Mouse (Mus musculus) lung, embryonic 16.5 days (tissue): ENCODE data around the gene Alkbh4. TPM values are rescaled to one million over a fixed set of nuclear protein-coding genes. Genes with fewer than 3 reads are reported as not detected.
"Not testable (repeated sequence)": the region's sequence is repeated elsewhere in the genome, so short reads cannot be mapped to it uniquely, and the experiment has no call there.

Experiments used
- ATAC-seq: fragments of 200-750 bp; cut with Nextera tagmentation; 2 replicates; pipeline ENCODE4 v1.8.0; 2017; ENCODE audit warnings: low read depth, mild to moderate bottlenecking, moderate library complexity
- H3K27ac ChIP-seq: fragments of 300-500 bp; sonication (generic); 2 replicates; pipeline ENCODE4 v1.5.1; 2014; ENCODE audit warnings: mild to moderate bottlenecking, control low read depth, low read length
- H3K27me3 ChIP-seq: fragments of 300-500 bp; sonication (generic); 2 replicates; pipeline ENCODE4 v1.6.1; 2014; ENCODE audit warnings: low read depth, low read length, mixed read lengths; ENCODE audit not compliant: control insufficient read depth, insufficient read depth
- H3K36me3 ChIP-seq: fragments of 300-500 bp; sonication (generic); 2 replicates; pipeline ENCODE4 v1.6.1; 2014; ENCODE audit warnings: low read length; ENCODE audit not compliant: control insufficient read depth, insufficient read depth
- H3K4me1 ChIP-seq: fragments of 300-500 bp; sonication (generic); replicated peaks from 2 replicates; pipeline ENCODE4 v1.6.1; 2014; ENCODE audit warnings: low read length, mixed read lengths; ENCODE audit not compliant: control insufficient read depth, insufficient read depth
- H3K4me2 ChIP-seq: fragments of 300-500 bp; sonication (generic); 2 replicates; pipeline ENCODE4 v1.6.1; 2014; ENCODE audit warnings: low read depth, low read length, control low read depth
- H3K4me3 ChIP-seq: fragments of 300-500 bp; sonication (generic); 2 replicates; pipeline ENCODE4 v1.5.1; 2014; ENCODE audit warnings: mild to moderate bottlenecking, low read length, control low read depth
- H3K9ac ChIP-seq: fragments of 300-500 bp; sonication (generic); 2 replicates; pipeline ENCODE4 v1.6.1; 2014; ENCODE audit warnings: low read length, control low read depth
- H3K9me3 ChIP-seq: fragments of 300-500 bp; sonication (generic); 2 replicates; pipeline ENCODE4 v1.6.1; 2016; ENCODE audit warnings: low read length; ENCODE audit not compliant: control insufficient read depth
- WGBS: fragments of 180-500 bp; shearing (Covaris S2); extraction: QIAGEN DNeasy Blood & Tissue Kit; methylation state at CpG from one replicate; pipeline ENCODE4 v1.1.7; 2014; 5-methylcytosine and 5-hydroxymethylcytosine counted together
- polyA plus RNA-seq: library from polyadenylated mRNA; unstranded; fragments of >200 nt; fragmentation: Nextera tagmentation; extraction: Ambion mirVana; gene quantifications from 2 replicates; pipeline ENCODE4 v1.2.1, GENCODE M21; 2015

Gene Alkbh4
- polyA plus RNA-seq, 1 experiment from 2014 or later, result 15.6 TPM

DNA sequence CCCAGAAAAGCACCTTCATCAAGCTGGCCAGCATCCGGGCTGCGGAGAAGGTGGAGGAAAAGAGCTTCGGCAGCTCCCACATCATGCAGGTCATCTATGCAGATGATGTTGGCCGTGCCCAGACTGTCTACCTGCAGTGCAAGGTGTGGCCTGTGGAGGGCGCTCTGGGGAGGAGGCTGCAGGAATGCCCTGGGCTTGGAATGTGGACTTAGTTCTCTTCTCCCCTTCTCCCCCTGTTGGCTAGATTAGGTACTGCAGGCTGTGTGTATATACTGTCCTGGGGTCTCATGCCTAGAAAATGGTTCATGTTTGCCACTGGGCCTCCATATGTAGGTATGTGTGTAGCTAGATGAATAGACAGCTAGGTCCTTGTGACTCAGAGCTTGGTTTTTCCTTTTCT, 31.4 kb upstream of the Alkbh4 start:
- H3K27ac ChIP-seq, result no peak overlapping the region
- no peak overlapping the region for H3K4me2 ChIP-seq
- no peak overlapping the region for H3K4me3 ChIP-seq
- no peaks in the 10 kb centered on the region for H3K36me3 ChIP-seq
- H3K9me3 ChIP-seq, result peaks cover 3% of the 10 kb centered on the region; the same call in 1 of the 2 replicates
- 83% methylated on average over 5 of the region's 5 CpGs for WGBS
- peaks cover 4% of the 10 kb centered on the region; the same call in 1 of the 2 replicates for H3K4me1 ChIP-seq
- no peak overlapping the region for H3K9ac ChIP-seq
- no peak for ATAC-seq
- H3K27me3 ChIP-seq, result peaks cover 7% of the 10 kb centered on the region

- WGBS, result 32% methylated on average over 2 of the region's 2 CpGs
- Histone ChIP-seq H3K27me3 (no peaks in the 10 kb centered on the region), H3K36me3 (no peaks in the 10 kb centered on the region), H3K9me3 (peaks cover 3% of the 10 kb centered on the region; the same call in 1 of the 2 replicates), H3K4me3 (no peak overlapping the region), H3K9ac (no peak overlapping the region), H3K4me2 (no peak overlapping the region), H3K4me1 (no peaks in the 10 kb centered on the region), H3K27ac (no peak overlapping the region)
- no peak for ATAC-seq
These were observed 27.5 kb upstream of the Alkbh4 start for GRCm38 (mm10) chr5:136108486-136108885.

GRCm38 (mm10) chr5:136109042-136109441, 26.9 kb upstream of the Alkbh4 start:
- Histone ChIP-seq H3K4me3 (no peak overlapping the region), H3K4me2 (no peak overlapping the region), H3K9ac (no peak overlapping the region), H3K4me1 (no peaks in the 10 kb centered on the region), H3K9me3 (peaks cover 3% of the 10 kb centered on the region; the same call in 1 of the 2 replicates), H3K36me3 (no peaks in the 10 kb centered on the region), H3K27ac (no peak overlapping the region), H3K27me3 (no peaks in the 10 kb centered on the region)
- ATAC-seq, result no peak
- WGBS, result 65% methylated on average over 3 of the region's 3 CpGs

DNA sequence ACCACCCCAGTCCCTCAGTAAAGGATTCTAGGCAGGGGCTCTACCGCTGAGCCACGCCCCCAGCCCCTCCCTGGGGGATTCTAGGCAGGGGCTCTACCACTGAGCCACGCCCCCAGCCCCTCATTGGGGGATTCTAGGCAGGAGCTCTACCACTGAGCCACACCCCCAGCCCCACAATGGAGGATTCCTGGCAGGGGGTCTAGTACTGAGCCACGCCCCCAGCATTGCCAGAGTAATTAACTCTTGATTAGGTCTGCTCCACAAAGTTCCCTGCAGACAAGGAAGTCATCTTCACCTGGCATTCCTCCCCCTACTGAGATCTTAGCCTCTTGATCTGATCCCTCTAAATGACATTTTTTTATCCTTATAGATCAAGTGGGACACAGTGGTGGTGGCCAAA, 22.4 kb upstream of the Alkbh4 start:
- WGBS, result 35% methylated on average over 4 of the region's 4 CpGs
- ATAC-seq, H3K9me3 ChIP-seq, H3K27ac ChIP-seq, H3K4me3 ChIP-seq, H3K27me3 ChIP-seq, H3K36me3 ChIP-seq, H3K4me2 ChIP-seq, H3K9ac ChIP-seq: not testable (repeated sequence)
- H3K4me1 ChIP-seq, result peaks cover 13% of the 10 kb centered on the region

GRCm38 (mm10) chr5:136115891-136116783, 19.8 kb upstream of the Alkbh4 start, which contains the start of gene Polr2j:
Gene Polr2j (plus strand): TSS chr5:136116631.
- H3K4me3 ChIP-seq, result peak within 1 kb of the TSS; percentile 96
- ATAC-seq, result peak; percentile 98
- WGBS, result 3% methylated on average over 42 of the region's 42 CpGs
- H3K4me2 ChIP-seq, result peak within 1 kb of the TSS; percentile 93
- H3K9me3 ChIP-seq, result no peaks in the 10 kb centered on the region
- peak within 1 kb of the TSS; percentile 94 for H3K9ac ChIP-seq
- no peaks in the 10 kb centered on the region for H3K27me3 ChIP-seq
- peak within 1 kb of the TSS; percentile 63; the same call in 1 of the 2 replicates for H3K27ac ChIP-seq
- H3K4me1 ChIP-seq, result peaks cover 13% of the 10 kb centered on the region
- 0 out of 2 replicates have a peak, but pooled peaks cover 3% of the 10 kb centered on the region for H3K36me3 ChIP-seq

- peak; percentile 69 for ATAC-seq
- H3K4me3 ChIP-seq, result peak overlapping the region; percentile 96
- peaks cover 13% of the 10 kb centered on the region for H3K4me1 ChIP-seq
- under 1% methylated on average over 22 of the region's 22 CpGs for WGBS
- H3K27me3 ChIP-seq, result no peaks in the 10 kb centered on the region
- peak overlapping the region; percentile 94 for H3K9ac ChIP-seq
- no peaks in the 10 kb centered on the region for H3K9me3 ChIP-seq
- H3K27ac ChIP-seq, result peak overlapping the region; percentile 63; the same call in 1 of the 2 replicates
- H3K4me2 ChIP-seq, result peak overlapping the region; percentile 74
- H3K36me3 ChIP-seq, result 0 out of 2 replicates have a peak, but pooled peaks cover 3% of the 10 kb centered on the region
These were observed 19.2 kb upstream of the Alkbh4 start for GRCm38 (mm10) chr5:136116784-136117112.

GRCm38 (mm10) chr5:136122165-136122564, 13.8 kb upstream of the Alkbh4 start:
- Histone ChIP-seq H3K4me3 (no peak overlapping the region), H3K36me3 (peaks cover 33% of the 10 kb centered on the region)
- 81% methylated on average over 10 of the region's 10 CpGs for WGBS

DNA sequence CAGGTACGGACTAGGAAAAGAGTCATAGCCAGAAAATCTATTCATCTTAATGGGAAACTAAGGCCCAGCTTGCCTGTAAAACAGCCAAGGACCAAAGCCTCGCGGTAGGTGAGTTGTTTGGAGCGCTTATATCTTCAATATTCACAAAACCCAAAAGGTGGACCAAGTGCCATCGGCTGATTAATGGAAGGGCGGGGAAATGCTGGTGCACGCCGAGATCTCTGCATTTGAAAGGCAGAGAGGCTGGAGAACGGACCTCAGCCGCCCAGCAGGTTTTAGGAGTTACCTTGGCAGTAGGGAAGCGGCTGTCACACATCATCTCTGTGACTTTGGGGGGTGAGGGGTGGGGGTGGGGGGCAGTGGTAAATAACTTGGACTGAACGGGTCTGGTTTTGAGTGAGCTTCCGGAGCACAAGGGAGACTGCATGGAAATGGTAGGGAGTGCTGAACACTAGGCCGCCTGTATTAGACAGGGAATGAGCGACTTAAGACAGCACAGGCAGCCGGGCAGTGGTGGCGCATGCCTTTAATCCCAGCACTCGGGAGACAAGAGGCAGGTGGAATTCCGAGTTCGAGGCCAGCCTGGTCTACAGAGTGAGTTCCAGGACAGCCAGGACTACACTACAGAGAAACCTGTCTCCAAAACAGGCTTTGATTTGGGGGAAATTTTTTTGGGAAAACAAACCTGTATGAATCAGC, 495 bp downstream of the Alkbh4 start:
- Histone ChIP-seq H3K27ac (peak overlapping the region; percentile 68), H3K9me3 (no peaks in the 10 kb centered on the region), H3K4me2 (peak overlapping the region; percentile 54), H3K4me1 (peaks cover 9% of the 10 kb centered on the region), H3K9ac (peak overlapping the region; percentile 84), H3K27me3 (no peaks in the 10 kb centered on the region), H3K36me3 (peaks cover 11% of the 10 kb centered on the region), H3K4me3 (peak overlapping the region; percentile 83)
- 4% methylated on average over 20 of the region's 20 CpGs for WGBS
- no peak; the same call in 1 of the 2 replicates for ATAC-seq

More at GRCm38 (mm10) chr5:136122165-136122564, 13.8 kb upstream of the Alkbh4 start:
- no peak overlapping the region for H3K27ac ChIP-seq
- no peaks in the 10 kb centered on the region for H3K27me3 ChIP-seq
- no peak overlapping the region for H3K4me2 ChIP-seq
- ATAC-seq, result no peak
- H3K9me3 ChIP-seq, result no peaks in the 10 kb centered on the region
- no peak overlapping the region for H3K9ac ChIP-seq
- peaks cover 7% of the 10 kb centered on the region for H3K4me1 ChIP-seq

DNA sequence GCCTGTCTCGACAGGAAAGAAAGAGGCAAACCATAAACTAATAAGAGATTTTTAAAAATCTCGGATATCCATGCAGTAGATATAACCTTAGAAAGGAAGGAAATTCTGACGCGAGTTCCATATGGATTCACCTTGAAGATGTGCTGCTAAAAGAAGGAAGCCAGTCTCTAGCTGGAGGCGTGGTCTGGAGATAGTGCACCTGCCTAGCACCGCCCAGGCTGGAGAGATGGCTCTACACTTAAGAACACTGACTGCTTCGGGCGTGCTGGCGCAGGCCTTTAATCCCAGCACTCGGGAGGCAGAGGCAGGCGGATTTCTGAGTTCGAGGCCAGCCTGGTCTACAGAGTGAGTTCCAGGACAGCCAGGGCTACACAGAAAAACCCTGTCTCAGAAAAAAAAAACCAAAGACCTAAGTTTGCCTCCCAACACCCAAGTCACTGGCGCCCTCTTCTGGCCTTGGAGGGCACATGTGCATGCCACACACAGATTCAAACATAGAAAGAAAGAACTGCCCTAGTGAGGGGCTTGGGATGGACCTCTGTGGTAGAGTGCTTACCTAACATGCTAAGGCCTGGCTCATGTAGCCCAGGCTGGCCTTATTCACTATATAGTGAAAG, 1.8 kb downstream of the Alkbh4 start:
- H3K4me3 ChIP-seq, result no peak overlapping the region
- H3K9me3 ChIP-seq, result no peaks in the 10 kb centered on the region
- H3K4me2 ChIP-seq, result no peak overlapping the region
- no peak overlapping the region for H3K9ac ChIP-seq
- peaks cover 13% of the 10 kb centered on the region for H3K36me3 ChIP-seq
- no peaks in the 10 kb centered on the region for H3K27me3 ChIP-seq
- ATAC-seq, result no peak
- H3K4me1 ChIP-seq, result peaks cover 9% of the 10 kb centered on the region
- H3K27ac ChIP-seq, result no peak overlapping the region
- 70% methylated on average over 13 of the region's 13 CpGs for WGBS
